Mouse (Mus musculus) activated CD4-positive, CD25-positive, alpha-beta regulatory T cell, adult 9 weeks (primary cell): ENCODE results near the gene Unc93b1. TPM values are rescaled to one million over a fixed set of nuclear protein-coding genes. Genes with fewer than 3 reads are reported as not detected.

Experiments used
- polyA plus RNA-seq: library from polyadenylated mRNA; unstranded; fragments of 100-300 nt; shearing (Covaris generic); gene quantifications from one replicate; pipeline ENCODE4 v1.2.1, GENCODE M21; 2017

The Unc93b1 gene
- 58.1 TPM for polyA plus RNA-seq

DNA sequence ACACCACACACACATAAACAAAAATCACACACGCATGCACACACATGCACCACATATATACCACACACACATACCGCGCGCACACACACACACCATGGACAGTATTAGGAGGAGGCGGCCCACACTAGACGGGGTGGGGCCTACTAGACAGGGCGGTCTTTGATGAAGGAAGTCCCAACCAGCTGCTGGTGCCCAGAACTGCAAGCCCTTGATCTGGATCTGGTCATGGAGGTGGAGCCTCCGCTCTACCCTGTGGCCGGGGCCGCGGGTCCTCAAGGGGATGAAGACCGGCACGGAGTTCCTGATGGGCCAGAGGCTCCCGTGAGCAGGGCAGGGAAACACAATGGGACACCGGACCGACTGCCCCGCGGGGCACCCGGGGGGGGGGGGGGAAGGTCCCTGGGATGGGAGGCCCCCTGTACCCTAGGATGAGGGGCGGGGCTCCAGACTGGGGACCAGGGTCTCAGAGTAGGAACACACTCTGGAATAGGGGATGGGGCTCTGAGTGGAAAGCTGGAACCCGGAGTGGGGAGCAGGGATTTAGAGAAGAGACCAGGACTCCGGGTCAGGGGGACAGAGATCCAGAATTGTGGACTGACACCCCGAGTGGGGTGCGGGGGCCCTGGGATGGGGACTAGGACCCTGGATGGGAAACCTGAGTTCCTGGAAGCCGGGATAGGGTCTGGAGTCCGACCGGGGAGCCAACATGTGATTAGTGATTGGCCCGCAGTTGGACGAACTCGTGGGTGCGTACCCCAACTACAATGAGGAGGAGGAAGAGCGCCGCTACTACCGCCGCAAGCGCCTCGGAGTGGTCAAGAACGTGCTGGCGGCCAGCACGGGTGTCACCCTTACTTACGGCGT is at the start of gene Unc93b1:
TSS of gene Unc93b1 (plus strand) at position 155 of the 864 bp plus-strand sequence.

DNA sequence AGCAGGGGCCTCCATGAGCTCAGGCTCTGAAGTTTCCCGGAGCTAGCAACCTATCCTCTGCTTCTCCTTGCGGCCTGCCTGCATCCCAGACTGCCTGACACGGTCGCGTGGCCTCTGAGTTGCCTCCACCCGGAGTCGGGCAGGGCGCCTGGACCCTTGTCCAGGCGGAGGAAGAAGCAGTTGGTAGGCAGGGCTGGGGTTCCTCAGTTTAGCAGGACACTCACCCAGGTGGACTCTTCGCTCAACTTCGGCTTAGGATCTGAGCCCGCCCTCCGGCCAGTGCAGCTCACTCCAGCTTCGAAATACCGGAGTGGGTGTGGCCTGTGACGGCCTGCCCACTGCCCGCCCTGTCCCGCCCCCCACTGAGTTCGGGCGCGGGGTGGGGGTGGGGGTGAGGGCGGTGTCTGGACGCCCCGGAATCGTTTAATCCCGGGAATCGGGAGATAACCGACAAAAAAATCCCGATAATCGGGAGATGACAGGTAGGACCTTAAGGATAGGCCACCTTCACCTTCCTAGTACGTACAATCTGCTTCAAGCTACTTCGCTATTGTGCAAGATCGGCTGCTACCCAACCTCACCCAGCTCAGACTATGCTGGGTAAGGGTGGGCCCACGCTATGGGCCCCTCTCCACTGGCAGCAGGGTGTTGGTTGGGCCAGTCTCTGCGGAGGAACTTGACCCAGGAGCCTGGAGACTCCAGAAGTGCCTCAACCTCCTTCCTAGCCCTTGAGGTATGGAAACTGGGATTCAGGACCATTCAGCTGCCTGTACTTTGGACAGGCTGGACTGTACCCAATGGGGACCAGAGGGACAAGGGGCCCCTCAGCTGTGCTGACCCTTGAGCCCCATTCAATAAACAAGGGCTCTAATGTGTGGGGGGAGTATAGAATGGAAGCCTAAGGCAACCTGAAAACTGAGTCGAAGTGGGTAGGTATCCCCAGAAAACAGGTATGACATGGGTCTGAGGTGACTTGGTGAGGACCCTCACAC is 27.9 kb upstream of the Unc93b1 start, which contains the start of gene Tcirg1:
TSS of gene Tcirg1 (minus strand) at position 339 of the 992 bp plus-strand sequence.

DNA sequence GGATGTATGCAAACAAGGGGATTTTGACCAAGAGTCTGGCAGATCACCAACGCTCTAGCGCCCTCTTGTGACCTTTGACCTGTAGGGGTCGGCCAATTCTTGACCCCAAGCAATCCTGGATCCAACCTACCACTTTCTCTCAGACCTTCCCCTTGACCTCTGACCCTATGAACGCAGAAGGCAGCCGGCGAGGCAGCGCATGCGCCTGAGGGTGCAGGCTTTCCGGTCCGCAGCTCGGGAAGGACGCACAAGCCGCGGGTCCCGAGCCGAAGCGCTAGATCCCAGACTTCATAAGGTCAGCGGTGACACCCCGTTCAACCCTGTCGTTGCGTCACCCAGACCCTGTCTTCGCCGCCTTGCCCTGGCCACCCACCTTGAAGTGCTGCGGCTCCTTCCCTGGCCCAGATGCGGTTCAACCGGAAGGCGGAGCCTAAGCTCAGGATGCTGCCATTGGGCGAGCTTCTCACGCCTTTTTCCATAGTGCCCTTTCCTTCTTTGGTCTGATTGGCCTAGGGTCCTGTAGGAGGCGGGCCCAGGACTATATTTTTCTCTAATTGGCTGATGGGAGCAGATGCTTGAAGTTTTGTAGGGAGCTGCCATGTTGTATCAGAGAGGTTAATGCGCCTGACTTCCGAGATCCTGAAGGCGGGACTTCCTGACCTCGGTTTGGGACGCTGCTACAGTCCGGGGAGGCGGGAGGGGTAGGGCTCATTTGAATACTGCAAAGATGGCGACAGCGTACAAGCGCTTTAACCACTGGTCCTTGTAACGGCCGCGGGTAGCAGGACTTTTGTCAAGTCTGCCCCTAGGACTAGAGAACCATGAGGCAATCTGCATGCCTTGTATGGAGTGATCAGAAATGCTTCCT is 22.4 kb upstream of the Unc93b1 start, which contains the start of gene Ndufs8:
TSS of gene Ndufs8 (minus strand) at position 438 of the 868 bp plus-strand sequence.

DNA sequence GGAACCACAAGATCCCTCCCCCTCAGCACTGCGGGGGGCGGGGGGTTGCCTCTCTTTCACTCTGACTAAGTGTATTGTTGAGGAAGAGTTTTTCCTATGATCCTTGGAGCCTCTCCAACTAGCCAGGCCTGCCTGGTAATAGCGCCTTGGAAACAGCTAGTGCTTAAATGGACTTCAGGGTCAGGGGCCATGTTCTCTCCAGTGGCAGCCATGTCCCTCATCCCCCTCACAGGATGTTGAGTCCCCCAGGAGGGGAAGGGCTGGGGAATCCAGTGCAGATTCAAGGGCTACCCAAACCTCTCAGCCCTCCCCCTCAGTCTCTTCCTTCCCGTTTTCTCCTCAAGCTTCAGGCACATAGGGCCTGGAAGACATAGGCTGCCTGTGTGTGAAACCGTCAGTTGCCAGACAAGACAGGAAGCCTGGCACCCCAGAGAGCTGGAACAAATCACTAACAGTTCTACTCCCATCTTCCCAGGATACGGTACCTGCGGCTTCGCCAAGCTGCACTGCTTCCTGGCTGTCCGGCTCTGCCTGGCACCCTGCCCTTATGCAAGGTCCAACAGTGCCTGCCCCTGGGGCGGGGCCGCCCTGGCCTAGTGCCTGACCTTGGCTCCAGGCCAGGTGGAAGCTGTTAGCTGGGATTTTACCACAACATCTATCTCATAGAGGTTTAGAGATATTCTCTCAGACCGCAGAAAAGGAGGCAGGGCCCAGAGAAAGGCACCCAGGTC is 5.6 kb upstream of the Unc93b1 start, which contains the start of gene Aldh3b1:
TSS of gene Aldh3b1 (minus strand) at position 598 of the 731 bp plus-strand sequence.

DNA sequence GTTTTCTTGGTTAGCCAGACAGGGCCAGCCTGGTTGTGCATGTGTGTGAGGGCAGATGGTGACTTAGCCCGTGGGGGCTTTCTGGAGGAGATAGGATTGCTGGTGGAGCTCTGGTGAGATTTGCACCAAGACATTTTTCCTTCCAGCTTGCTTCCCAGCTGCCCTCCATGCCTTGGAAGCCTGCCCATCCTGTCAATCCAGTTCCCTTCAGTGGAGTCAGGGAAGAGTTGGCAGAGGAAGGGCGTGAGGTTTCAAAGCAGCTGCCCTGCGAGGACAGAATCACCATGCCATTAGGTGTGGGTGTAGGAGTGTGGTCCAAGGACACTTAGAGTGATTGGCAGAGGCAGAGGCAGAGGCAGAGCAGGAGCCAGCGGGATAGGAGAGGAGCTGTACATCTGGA is 23.5 kb downstream of the Unc93b1 start, which contains the start of gene Aldh3b3:
TSS of gene Aldh3b3 (plus strand) at position 176 of the 400 bp plus-strand sequence.

DNA sequence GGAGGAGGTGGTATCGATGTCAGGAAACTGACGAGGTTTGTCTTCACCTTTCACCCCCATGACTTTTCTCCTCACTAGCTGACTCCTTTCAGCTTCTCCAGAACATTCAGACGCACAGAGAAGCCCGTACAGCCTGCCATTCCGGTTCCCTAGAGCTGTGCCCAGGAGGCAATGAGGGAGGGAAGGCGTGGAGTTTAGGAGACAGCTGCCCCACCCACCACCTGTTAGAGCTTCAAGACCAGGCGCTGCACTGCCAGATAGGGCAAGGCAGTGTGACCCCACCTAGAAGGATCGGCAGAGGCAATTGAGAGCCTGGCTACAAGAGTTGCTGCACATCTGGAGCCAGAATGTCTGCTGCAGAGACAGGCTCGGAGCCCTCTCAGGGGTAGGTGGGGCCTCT is 37.2 kb downstream of the Unc93b1 start, which contains the start of gene Aldh3b2:
TSS of gene Aldh3b2 (plus strand) at position 100 of the 400 bp plus-strand sequence.

DNA sequence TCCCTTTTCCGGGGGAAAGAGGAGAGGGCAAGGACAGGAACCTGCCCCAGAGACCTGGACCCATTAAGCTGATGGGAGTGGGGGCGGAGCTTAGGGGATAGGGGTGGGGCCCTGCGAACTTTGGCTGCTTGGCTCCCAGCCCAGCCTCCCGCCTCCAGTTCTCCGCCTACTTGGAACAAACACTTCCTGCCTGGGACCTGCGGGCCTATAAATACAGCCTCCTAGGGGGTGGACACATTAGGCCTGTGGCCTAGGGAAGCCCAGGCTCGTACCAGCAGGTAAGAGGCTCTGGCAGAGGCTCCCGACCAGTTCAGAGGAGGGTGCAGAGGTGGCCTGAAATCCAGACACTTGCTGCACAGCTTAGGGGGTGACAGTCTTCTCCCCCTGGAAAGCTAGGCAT is 51.3 kb downstream of the Unc93b1 start, which contains the start of gene Acy3:
TSS of gene Acy3 (plus strand) at position 237 of the 400 bp plus-strand sequence.

DNA sequence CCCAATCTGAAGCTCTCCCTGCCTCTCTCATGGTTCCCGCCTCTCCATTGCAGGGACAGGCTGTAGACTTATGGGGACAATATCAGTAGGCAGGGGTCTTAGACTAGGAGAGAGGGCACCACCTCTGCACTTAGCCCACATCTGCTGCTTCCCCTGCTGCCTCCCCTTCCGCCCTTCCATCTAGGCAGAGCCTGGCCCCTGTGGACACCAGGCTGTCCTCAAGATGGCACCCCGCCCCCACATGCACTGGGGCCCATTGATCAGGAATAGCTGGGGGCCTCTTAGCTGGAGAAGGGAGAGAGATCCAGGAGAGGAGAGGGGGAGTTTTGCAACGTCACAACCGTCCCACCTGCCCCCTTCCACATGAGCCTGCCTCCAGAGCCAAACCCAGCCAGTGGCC is 57.4 kb downstream of the Unc93b1 start, which contains the start of gene Tbx10:
TSS of gene Tbx10 (plus strand) at position 337 of the 400 bp plus-strand sequence.

Other genes with a start within 250 kb of the Unc93b1 start
- 0.09 TPM for gene Lrp5, start 248.6 kb upstream of the Unc93b1 start, polyA plus RNA-seq
- 5.6 TPM for gene 1810055G02Rik, start 226.9 kb upstream of the Unc93b1 start, polyA plus RNA-seq
- 43.1 TPM for gene Kmt5b, start 167.8 kb upstream of the Unc93b1 start, polyA plus RNA-seq
- gene Chka, start 83.4 kb upstream of the Unc93b1 start, polyA plus RNA-seq: 2.2 TPM
- 71.7 TPM for gene Tcirg1, start 28.1 kb upstream of the Unc93b1 start, polyA plus RNA-seq
- gene Ndufs8, start 22.4 kb upstream of the Unc93b1 start, polyA plus RNA-seq: 230 TPM
- gene Aldh3b1, start 5.4 kb upstream of the Unc93b1 start, polyA plus RNA-seq: 0.75 TPM
- not detected for gene Aldh3b3, start 23.5 kb downstream of the Unc93b1 start, polyA plus RNA-seq
- not detected for gene Aldh3b2, start 37.1 kb downstream of the Unc93b1 start, polyA plus RNA-seq
- 0.40 TPM for gene Acy3, start 51.4 kb downstream of the Unc93b1 start, polyA plus RNA-seq
- gene Tbx10, start 57.6 kb downstream of the Unc93b1 start, polyA plus RNA-seq: 0.16 TPM
- gene Nudt8, start 65.4 kb downstream of the Unc93b1 start, polyA plus RNA-seq: 8.7 TPM
- 1.8 TPM for gene Gm49405, start 65.4 kb downstream of the Unc93b1 start, polyA plus RNA-seq
- 1.7 TPM for gene Doc2g, start 68.1 kb downstream of the Unc93b1 start, polyA plus RNA-seq
- 155 TPM for gene Ndufv1, start 77.6 kb downstream of the Unc93b1 start, polyA plus RNA-seq
- 631 TPM for gene Gstp1, start 102.8 kb downstream of the Unc93b1 start, polyA plus RNA-seq
- 3.4 TPM for gene Gstp2, start 110.8 kb downstream of the Unc93b1 start, polyA plus RNA-seq
- gene Gstp3, start 124.4 kb downstream of the Unc93b1 start, polyA plus RNA-seq: 112 TPM
- gene Cabp2, start 146.4 kb downstream of the Unc93b1 start, polyA plus RNA-seq: not detected
- gene Cdk2ap2, start 162.0 kb downstream of the Unc93b1 start, polyA plus RNA-seq: 956 TPM
- gene Pitpnm1, start 164.8 kb downstream of the Unc93b1 start, polyA plus RNA-seq: 367 TPM
- gene Aip, start 190.7 kb downstream of the Unc93b1 start, polyA plus RNA-seq: 206 TPM
- 0.07 TPM for gene Gpr152, start 204.6 kb downstream of the Unc93b1 start, polyA plus RNA-seq
- 0.39 TPM for gene Cabp4, start 208.8 kb downstream of the Unc93b1 start, polyA plus RNA-seq
- 477 TPM for gene Coro1b, start 213.4 kb downstream of the Unc93b1 start, polyA plus RNA-seq
- gene Ptprcap, start 218.4 kb downstream of the Unc93b1 start, polyA plus RNA-seq: 1,844 TPM
- gene Rps6kb2, start 228.2 kb downstream of the Unc93b1 start, polyA plus RNA-seq: 49.2 TPM
- gene Carns1, start 240.3 kb downstream of the Unc93b1 start, polyA plus RNA-seq: 6.9 TPM